Mouse (Mus musculus): ENCODE measurements around the gene Sergef. TPM values are rescaled to one million over a fixed set of nuclear protein-coding genes. Genes with fewer than 3 reads are reported as not detected.

Gene Sergef
- polyA plus RNA-seq, 1 experiment from 2014 or later, result 9.7 TPM

DNA sequence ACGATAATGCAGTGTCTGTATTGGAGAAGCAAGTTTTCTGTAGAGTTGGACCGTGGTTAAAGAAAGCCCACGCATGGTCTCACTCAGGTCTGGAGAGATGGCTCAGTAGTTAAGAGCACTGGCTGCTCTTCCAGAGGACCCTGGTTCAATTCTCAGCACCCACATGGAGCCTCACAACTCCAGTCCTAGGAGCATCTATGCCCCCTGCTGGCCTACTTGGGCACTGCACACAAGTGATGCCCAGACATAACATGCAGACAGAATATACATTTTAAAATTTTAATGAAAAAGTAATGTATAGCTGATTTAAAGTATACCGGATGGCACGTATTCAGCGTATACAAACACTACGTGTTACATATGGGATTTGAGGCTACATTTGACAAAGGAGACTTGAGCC, 74.2 kb downstream of the Sergef start:
- no peak for ATAC-seq
- Histone ChIP-seq H3K4me3 (no peak overlapping the region), H3K9me3 (replicated peaks) (0 out of 2 replicates have a peak, but pooled peaks cover 7% of the 10 kb centered on the region), H3K27ac (no peak overlapping the region), H3K4me1 (peaks cover 8% of the 10 kb centered on the region), H3K27me3 (replicated peaks) (no peaks in the 10 kb centered on the region), H3K4me2 (no peak overlapping the region), H3K36me3 (0 out of 2 replicates have a peak, but pooled peaks cover 3% of the 10 kb centered on the region), H3K9ac (no peak overlapping the region)
- 90% methylated on average over 7 of the region's 7 CpGs for WGBS (ENCODE audit: insufficient replicate concordance)

- no peak for ATAC-seq
- Histone ChIP-seq H3K27ac (no peak overlapping the region), H3K9me3 (replicated peaks) (0 out of 2 replicates have a peak, but pooled peaks cover 7% of the 10 kb centered on the region), H3K4me1 (peaks cover 19% of the 10 kb centered on the region), H3K27me3 (replicated peaks) (no peaks in the 10 kb centered on the region), H3K4me3 (no peak overlapping the region), H3K4me2 (no peak overlapping the region), H3K9ac (no peak overlapping the region), H3K36me3 (0 out of 2 replicates have a peak, but pooled peaks cover 3% of the 10 kb centered on the region)
These were observed 75.8 kb downstream of the Sergef start for GRCm38 (mm10) chr7:46563801-46564200.

DNA sequence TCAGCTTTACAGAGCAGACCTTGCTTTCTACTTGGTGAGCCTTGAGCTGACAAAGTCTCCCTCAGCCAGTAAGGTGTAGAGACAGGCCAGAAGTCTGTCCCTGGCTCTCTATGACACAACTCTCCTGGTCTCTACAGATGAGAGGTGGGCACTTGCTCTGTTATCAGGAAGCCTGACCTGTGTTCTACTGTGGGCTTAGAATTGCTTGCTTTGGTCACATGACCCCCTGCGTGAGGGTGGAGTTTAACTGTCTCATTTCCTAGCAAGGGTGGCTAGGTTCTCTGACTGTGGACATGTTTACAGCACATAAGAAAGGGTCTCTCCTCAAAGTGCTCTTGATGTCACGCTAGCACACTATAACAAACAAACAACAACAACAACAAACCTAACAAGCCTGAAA, 79.5 kb downstream of the Sergef start:
- Histone ChIP-seq H3K36me3 (0 out of 2 replicates have a peak, but pooled peaks cover under 1% of the 10 kb centered on the region), H3K27ac (no peak overlapping the region), H3K4me3 (no peak overlapping the region), H3K4me2 (no peak overlapping the region), H3K27me3 (replicated peaks) (no peaks in the 10 kb centered on the region), H3K9ac (no peak overlapping the region), H3K4me1 (peaks cover 38% of the 10 kb centered on the region), H3K9me3 (replicated peaks) (0 out of 2 replicates have a peak, but pooled peaks cover 3% of the 10 kb centered on the region)
- WGBS (ENCODE audit: insufficient replicate concordance), result 69% methylated on average over 2 of the region's 2 CpGs
- ATAC-seq, result peak; percentile 46; the same call in 1 of the 2 replicates

DNA sequence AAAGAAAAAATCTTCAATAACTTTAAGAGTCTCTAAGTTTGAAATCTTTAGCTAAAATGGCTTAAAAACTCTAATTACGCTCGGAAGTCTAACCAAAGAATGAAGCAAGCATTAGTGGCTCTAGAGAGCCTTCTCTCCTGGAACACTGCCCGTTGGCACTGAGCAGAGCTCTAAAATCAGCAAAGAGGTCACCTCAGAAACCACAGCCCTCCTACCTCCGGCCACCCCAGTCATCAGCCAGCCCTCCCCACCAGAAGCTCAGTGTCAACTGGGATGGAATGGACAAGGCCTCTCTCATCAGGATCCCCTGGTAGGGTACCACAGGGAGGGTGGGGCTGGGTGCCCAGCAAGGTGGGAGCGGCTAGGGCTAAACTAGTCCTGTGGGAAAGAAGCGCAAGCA, 80.0 kb downstream of the Sergef start:
- no peak overlapping the region for H3K4me2 ChIP-seq

GRCm38 (mm10) chr7:46559006-46559405, 80.6 kb downstream of the Sergef start:
- H3K27ac ChIP-seq, result no peak overlapping the region
- no peak overlapping the region for H3K9ac ChIP-seq
- WGBS (ENCODE audit: insufficient replicate concordance), result 47% methylated on average over 5 of the region's 5 CpGs
- H3K36me3 ChIP-seq, result no peaks in the 10 kb centered on the region
- no peak overlapping the region for H3K4me2 ChIP-seq
- H3K4me1 ChIP-seq, result peaks cover 38% of the 10 kb centered on the region
- no peak overlapping the region for H3K4me3 ChIP-seq
- H3K9me3 ChIP-seq (replicated peaks), result no peaks in the 10 kb centered on the region
- ATAC-seq, result no peak
- no peaks in the 10 kb centered on the region for H3K27me3 ChIP-seq (replicated peaks)

More for the DNA sequence above, 80.0 kb downstream of the Sergef start:
- no peaks in the 10 kb centered on the region for H3K27me3 ChIP-seq (replicated peaks)
- ATAC-seq, result no peak
- peaks cover 38% of the 10 kb centered on the region for H3K4me1 ChIP-seq
- H3K4me3 ChIP-seq, result no peak overlapping the region
- H3K9ac ChIP-seq, result no peak overlapping the region
- no peaks in the 10 kb centered on the region for H3K9me3 ChIP-seq (replicated peaks)
- H3K27ac ChIP-seq, result no peak overlapping the region
- no peaks in the 10 kb centered on the region for H3K36me3 ChIP-seq
- 73% methylated on average over 6 of the region's 6 CpGs for whole genome bisulfite sequencing (ENCODE audit: insufficient replicate concordance)

DNA sequence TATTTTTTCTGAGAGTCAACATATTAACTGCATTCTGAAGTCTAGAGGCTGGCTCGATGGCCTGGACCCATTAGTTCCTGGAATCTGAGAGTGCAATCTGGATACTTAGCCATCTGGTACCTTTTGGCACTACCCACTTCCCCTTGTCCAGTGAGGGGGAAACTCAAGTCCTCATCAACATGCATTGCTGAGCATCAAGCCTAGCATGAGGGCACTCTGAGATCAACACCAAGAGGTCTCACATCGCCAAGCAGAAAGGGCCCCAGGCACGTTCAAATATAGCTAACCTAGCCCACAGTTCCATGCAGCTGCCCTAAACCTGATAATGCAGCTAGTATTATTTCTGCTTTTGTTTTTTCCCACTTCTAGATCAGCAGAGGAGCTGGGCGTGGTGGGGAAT, 81.6 kb downstream of the Sergef start:
- no peaks in the 10 kb centered on the region for H3K27me3 ChIP-seq (replicated peaks)
- H3K36me3 ChIP-seq, result no peaks in the 10 kb centered on the region
- WGBS (ENCODE audit: insufficient replicate concordance), result 36% methylated on average over 4 of the region's 4 CpGs
- no peak overlapping the region for H3K9ac ChIP-seq
- peaks cover 38% of the 10 kb centered on the region for H3K4me1 ChIP-seq
- no peak overlapping the region for H3K27ac ChIP-seq
- 0 out of 2 replicates have a peak, but pooled peaks have one; percentile 22 for ATAC-seq
- no peak overlapping the region for H3K4me2 ChIP-seq
- no peak overlapping the region for H3K4me3 ChIP-seq
- H3K9me3 ChIP-seq (replicated peaks), result no peaks in the 10 kb centered on the region

- H3K27me3 ChIP-seq (replicated peaks), result no peaks in the 10 kb centered on the region
- H3K4me1 ChIP-seq, result peaks cover 38% of the 10 kb centered on the region
- H3K36me3 ChIP-seq, result no peaks in the 10 kb centered on the region
- no peak overlapping the region for H3K9ac ChIP-seq
- no peak overlapping the region for H3K4me2 ChIP-seq
- no peak overlapping the region for H3K4me3 ChIP-seq
- no peaks in the 10 kb centered on the region for H3K9me3 ChIP-seq (replicated peaks)
- no peak overlapping the region for H3K27ac ChIP-seq
- WGBS (ENCODE audit: insufficient replicate concordance), result 66% methylated on average over 11 of the region's 11 CpGs
- no peak for ATAC-seq
These were observed 82.2 kb downstream of the Sergef start for GRCm38 (mm10) chr7:46557387-46557786.

- Histone ChIP-seq H3K9ac (no peak overlapping the region), H3K4me3 (no peak overlapping the region), H3K36me3 (no peaks in the 10 kb centered on the region), H3K27ac (no peak overlapping the region), H3K4me2 (no peak overlapping the region), H3K4me1 (peaks cover 40% of the 10 kb centered on the region), H3K9me3 (replicated peaks) (no peaks in the 10 kb centered on the region), H3K27me3 (replicated peaks) (no peaks in the 10 kb centered on the region)
- ATAC-seq, result no peak
- WGBS (ENCODE audit: insufficient replicate concordance), result 74% methylated on average over 13 of the region's 13 CpGs
These were observed 83.1 kb downstream of the Sergef start for GRCm38 (mm10) chr7:46556358-46557118.

DNA sequence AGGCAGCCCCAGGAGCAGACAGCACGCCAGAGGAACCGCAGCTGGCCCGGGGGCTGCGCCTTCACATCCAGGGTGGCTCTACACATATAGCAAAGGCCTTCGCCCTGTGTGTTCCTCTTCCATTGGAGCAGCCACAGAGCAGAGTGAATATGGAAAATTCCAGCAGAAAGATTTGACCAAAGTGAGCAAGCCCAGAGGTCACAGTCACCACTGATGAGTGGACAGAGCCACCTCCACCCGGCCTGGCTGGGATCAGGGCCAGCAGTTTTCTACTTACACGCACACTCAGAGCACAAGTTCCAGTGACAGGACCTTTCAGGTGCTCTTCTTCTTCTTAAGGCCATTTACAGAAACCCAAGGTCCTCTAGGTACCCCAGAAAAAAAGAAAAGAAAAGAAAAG, 83.9 kb downstream of the Sergef start:
- no peak overlapping the region for H3K9ac ChIP-seq
- no peak overlapping the region for H3K27ac ChIP-seq
- no peaks in the 10 kb centered on the region for H3K9me3 ChIP-seq (replicated peaks)
- H3K36me3 ChIP-seq, result no peaks in the 10 kb centered on the region
- ATAC-seq, result no peak
- no peak overlapping the region for H3K4me3 ChIP-seq
- no peaks in the 10 kb centered on the region for H3K27me3 ChIP-seq (replicated peaks)
- 87% methylated on average over 7 of the region's 7 CpGs for WGBS (ENCODE audit: insufficient replicate concordance)
- peaks cover 36% of the 10 kb centered on the region for H3K4me1 ChIP-seq
- no peak overlapping the region for H3K4me2 ChIP-seq

DNA sequence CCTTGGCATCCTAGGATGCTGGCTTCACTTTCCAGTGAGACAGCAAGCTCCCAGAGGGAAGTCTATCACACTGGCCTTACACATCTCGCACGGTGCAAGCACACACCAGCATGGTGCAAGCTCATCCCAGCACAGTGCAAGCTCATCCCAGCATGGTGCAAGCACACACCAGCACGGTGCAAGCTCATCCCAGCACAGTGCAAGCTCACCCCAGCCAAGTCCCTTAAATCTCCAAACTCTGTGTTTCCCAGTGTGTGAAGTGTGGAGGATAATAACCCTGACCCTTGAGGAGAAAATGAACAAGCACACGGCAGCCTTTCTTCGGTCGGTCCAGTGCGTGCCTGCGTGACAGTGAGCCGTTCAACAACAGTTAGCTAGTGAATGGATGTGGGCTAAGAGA, 84.8 kb downstream of the Sergef start:
- H3K4me1 ChIP-seq, result peaks cover 27% of the 10 kb centered on the region
- H3K9me3 ChIP-seq (replicated peaks), result no peaks in the 10 kb centered on the region
- no peak overlapping the region for H3K9ac ChIP-seq
- H3K4me2 ChIP-seq, result no peak overlapping the region
- 79% methylated on average over 9 of the region's 9 CpGs for WGBS (ENCODE audit: insufficient replicate concordance)
- no peak overlapping the region for H3K27ac ChIP-seq
- no peaks in the 10 kb centered on the region for H3K27me3 ChIP-seq (replicated peaks)
- no peak for ATAC-seq
- H3K36me3 ChIP-seq, result no peaks in the 10 kb centered on the region
- H3K4me3 ChIP-seq, result no peak overlapping the region

DNA sequence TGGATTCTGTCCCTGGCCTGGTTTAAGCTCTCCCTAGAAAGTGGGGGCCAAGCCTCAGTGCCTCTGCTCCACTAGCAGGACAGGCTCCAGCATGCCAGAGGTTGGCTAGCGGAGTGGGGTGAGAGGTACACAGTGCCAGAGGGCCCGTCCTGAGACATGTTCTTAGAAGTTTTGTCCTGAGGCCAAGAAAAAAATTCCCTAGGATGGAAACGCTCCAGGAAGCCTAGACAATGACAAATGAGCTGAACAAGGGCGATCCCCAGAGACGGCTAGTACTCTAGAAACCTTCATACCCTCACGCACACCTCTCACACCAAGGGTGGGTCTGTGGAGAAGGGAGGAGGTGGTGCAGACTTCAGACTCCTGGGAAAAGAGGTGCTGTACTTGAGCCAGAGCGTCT, 85.6 kb downstream of the Sergef start:
- Histone ChIP-seq H3K27ac (no peak overlapping the region), H3K27me3 (replicated peaks) (no peaks in the 10 kb centered on the region), H3K9ac (no peak overlapping the region), H3K36me3 (no peaks in the 10 kb centered on the region), H3K4me1 (peaks cover 24% of the 10 kb centered on the region), H3K4me2 (no peak overlapping the region), H3K4me3 (no peak overlapping the region), H3K9me3 (replicated peaks) (no peaks in the 10 kb centered on the region)
- no peak for ATAC-seq
- WGBS (ENCODE audit: insufficient replicate concordance), result 68% methylated on average over 7 of the region's 7 CpGs

DNA sequence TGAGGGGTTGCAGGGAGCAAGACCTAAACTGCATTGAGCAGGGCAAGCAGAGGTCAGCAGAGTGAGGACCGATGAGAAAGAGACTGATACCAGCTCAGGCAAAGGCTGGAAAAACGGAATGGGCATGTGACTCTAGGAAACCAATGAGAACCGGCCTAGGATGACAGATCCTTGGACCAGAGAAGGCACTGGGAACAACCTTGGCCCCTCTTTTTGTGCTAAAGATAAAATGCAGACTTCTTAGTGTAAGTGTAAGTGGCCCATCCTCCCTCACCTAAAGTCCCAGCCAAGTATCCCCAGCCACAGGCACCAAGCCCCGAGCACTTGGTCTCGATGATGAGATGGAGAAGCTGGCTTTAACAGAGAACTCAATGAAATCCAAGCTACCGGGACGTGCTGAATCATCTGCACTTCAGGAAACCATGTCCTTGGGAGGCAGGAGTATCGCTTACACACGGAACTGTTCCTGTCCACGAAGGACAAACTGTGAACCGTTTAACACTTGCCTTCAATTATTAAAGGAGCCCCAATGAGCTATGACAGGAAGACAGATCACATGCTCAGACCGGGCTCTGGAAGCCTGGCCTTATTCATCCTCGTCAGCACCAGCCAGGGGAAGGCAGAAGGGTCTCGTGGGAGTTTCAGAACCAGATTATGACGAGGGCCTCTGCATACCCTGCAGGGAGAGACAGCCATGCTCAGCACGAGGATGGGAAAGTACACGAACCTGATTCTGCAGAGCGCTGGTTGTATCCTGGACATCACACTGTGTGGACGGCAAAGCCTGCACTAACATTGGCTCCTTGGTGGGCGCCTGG, 87.5 kb downstream of the Sergef start:
- Histone ChIP-seq H3K36me3 (no peaks in the 10 kb centered on the region), H3K9ac (no peak overlapping the region), H3K9me3 (replicated peaks) (no peaks in the 10 kb centered on the region), H3K27me3 (replicated peaks) (no peaks in the 10 kb centered on the region), H3K4me3 (no peak overlapping the region), H3K27ac (no peak overlapping the region), H3K4me2 (no peak overlapping the region), H3K4me1 (peaks cover 10% of the 10 kb centered on the region)
- ATAC-seq, result no peak
- 67% methylated on average over 20 of the region's 20 CpGs for WGBS (ENCODE audit: insufficient replicate concordance)
